Mouse (Mus musculus) limb, embryonic 15.5 days (tissue): ENCODE measurements around the gene Rflnb. TPM values are rescaled to one million over a fixed set of nuclear protein-coding genes. Genes with fewer than 3 reads are reported as not detected.

Experiments
- ATAC-seq: fragments of 200-750 bp; cut with Nextera tagmentation; 2 replicates; pipeline ENCODE4 v1.8.0; 2017; ENCODE audit warnings: low read depth, moderate TSS enrichment; ENCODE audit not compliant: insufficient number of reproducible peaks, low FRiP score, low TSS enrichment
- H3K27ac ChIP-seq: fragments of 300-500 bp; sonication (generic); 2 replicates; pipeline ENCODE4 v1.5.1; 2015; ENCODE audit warnings: moderate library complexity, mild to moderate bottlenecking, inconsistent platforms
- H3K27me3 ChIP-seq: fragments of 300-500 bp; sonication (generic); 2 replicates; pipeline ENCODE4 v1.6.1; 2015; ENCODE audit warnings: inconsistent platforms
- H3K36me3 ChIP-seq: fragments of 300-500 bp; sonication (generic); 2 replicates; pipeline ENCODE4 v1.6.1; 2015; ENCODE audit warnings: inconsistent platforms
- H3K4me1 ChIP-seq: fragments of 300-500 bp; sonication (generic); 2 replicates; pipeline ENCODE4 v1.6.1; 2015; ENCODE audit warnings: inconsistent platforms
- H3K4me2 ChIP-seq: fragments of 300-500 bp; sonication (generic); 2 replicates; pipeline ENCODE4 v1.6.1; 2015; ENCODE audit warnings: mild to moderate bottlenecking, inconsistent platforms
- H3K4me3 ChIP-seq: fragments of 300-500 bp; sonication (generic); 2 replicates; pipeline ENCODE4 v1.5.1; 2015; ENCODE audit warnings: mild to moderate bottlenecking, inconsistent platforms
- H3K9ac ChIP-seq: fragments of 300-500 bp; sonication (generic); 2 replicates; pipeline ENCODE4 v1.6.1; 2015; ENCODE audit warnings: inconsistent platforms
- H3K9me3 ChIP-seq: fragments of 300-500 bp; sonication (generic); 2 replicates; pipeline ENCODE4 v1.6.1; 2016; ENCODE audit warnings: inconsistent platforms
- WGBS: fragments of 180-500 bp; shearing (Covaris S2); methylation state at CpG from one replicate; pipeline ENCODE4 v1.1.7; 2015; 5-methylcytosine and 5-hydroxymethylcytosine counted together
- polyA plus RNA-seq: library from polyadenylated mRNA; unstranded; fragments of >200 nt; fragmentation: Nextera tagmentation; extraction: Ambion mirVana; gene quantifications from 2 replicates; pipeline ENCODE4 v1.2.1, GENCODE M21; 2015

Gene Rflnb
- polyA plus RNA-seq, 1 experiment from 2014 or later = 59.4 TPM

DNA sequence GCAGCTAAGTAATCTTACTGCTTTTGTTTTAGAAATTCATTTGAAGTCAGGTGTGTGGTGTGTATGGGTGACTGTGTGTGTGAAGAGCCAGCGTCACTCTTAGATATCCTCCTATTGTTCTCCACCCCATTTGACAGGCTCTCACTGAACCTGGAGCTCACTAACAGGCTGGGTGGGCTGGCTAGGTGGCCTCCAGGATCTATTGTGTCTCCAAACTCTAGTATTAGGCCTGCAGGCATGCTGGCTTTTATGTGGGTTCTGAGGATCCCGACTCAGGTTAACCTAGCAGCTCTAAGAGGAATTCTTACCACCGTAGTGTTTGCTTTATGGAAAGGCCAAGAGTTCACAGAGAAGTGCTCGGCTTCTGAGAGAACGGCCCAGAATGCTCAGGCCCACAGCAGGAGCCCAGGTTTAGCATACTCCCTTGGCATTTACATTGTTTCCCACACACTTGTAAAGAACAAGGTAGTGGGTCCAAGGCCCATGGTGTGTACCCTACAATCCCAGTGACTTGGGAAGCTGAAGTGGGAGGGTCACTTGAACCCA is 23.5 kb upstream of the Rflnb start:
- Histone ChIP-seq H3K4me3 (no peak overlapping the region), H3K4me2 (no peak overlapping the region), H3K9me3 (no peaks in the 10 kb centered on the region), H3K27me3 (no peaks in the 10 kb centered on the region), H3K9ac (no peak overlapping the region), H3K27ac (no peak overlapping the region), H3K36me3 (peaks cover 10% of the 10 kb centered on the region; the same call in 1 of the 2 replicates), H3K4me1 (0 out of 2 replicates have a peak, but pooled peaks cover 4% of the 10 kb centered on the region)
- ATAC-seq = no peak
- WGBS = 49% methylated on average over 5 of the region's 5 CpGs

DNA sequence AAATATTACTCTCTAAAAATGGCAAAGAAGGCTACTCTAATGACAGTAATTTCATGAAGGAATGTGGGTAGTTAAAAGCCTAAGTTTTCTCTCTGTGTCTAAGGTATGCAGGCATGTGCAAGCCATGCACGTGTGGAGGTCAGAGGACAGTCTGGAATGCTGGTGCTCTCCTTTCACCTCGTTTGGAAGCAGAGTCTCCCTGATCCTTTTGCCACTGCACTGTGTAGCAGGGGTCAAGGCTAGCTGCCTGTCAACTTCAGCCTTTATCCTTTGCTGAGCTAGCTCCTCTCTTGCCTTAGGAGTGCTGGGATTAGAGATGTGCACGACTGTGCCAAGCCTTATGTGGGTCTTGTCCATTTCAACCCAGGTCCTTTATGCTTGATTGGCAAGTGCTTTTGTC is 22.9 kb upstream of the Rflnb start:
- no peak overlapping the region for H3K27ac ChIP-seq
- no peak overlapping the region for H3K9ac ChIP-seq
- no peaks in the 10 kb centered on the region for H3K9me3 ChIP-seq
- 46% methylated on average over 3 of the region's 3 CpGs for WGBS
- peaks cover 15% of the 10 kb centered on the region for H3K36me3 ChIP-seq
- ATAC-seq = no peak
- no peaks in the 10 kb centered on the region for H3K27me3 ChIP-seq
- no peak overlapping the region for H3K4me3 ChIP-seq
- H3K4me1 ChIP-seq = 0 out of 2 replicates have a peak, but pooled peaks cover 4% of the 10 kb centered on the region
- no peak overlapping the region for H3K4me2 ChIP-seq

DNA sequence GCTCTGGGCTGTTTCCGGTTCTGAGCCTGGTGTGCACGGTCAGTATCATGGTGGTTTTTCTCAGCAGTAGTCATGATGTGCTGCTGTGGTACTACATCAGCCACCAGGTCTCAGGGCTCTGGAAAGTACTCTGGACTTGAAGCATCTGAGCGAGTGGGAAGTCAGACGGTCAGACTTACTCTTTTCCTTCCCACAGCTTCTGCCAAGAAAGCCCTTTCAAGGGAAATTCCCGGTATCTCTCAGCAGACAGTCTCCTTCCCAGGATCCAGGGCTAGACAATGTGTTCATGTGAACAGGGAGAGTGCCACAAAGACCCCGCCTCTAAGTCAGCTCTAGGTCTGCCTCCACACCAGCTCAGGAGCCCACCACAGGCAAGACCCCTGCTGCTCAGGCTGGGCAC is 17.8 kb upstream of the Rflnb start:
- no peaks in the 10 kb centered on the region for H3K9me3 ChIP-seq
- H3K4me3 ChIP-seq = no peak overlapping the region
- H3K27me3 ChIP-seq = no peaks in the 10 kb centered on the region
- 0 out of 2 replicates have a peak overlapping the region, but pooled peaks have one; percentile 22 for H3K27ac ChIP-seq
- WGBS = 83% methylated on average over 6 of the region's 6 CpGs
- H3K9ac ChIP-seq = no peak overlapping the region
- peaks cover 26% of the 10 kb centered on the region for H3K36me3 ChIP-seq
- no peak overlapping the region for H3K4me2 ChIP-seq
- ATAC-seq = no peak
- peaks cover 19% of the 10 kb centered on the region for H3K4me1 ChIP-seq

DNA sequence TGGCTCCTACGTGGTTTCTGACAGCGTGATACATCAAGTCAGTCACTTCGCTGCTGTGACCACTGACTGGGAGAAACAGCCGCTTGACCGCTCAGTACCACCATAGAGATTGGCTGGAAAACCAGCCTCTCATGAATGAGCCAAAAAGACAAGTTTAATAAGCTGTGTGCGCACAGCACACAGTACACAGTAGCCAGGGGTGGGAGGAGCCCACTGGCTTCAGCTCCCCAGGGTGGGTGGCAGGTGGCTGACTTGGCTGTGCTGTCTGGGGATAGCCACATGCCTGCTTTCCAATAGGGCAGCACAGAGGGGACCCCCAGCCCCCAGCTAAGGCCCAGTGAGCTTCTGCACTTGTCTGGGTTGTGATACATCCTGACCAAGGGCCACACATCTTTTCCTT is 16.9 kb upstream of the Rflnb start:
- H3K27ac ChIP-seq = no peak overlapping the region
- WGBS = 74% methylated on average over 6 of the region's 6 CpGs
- no peaks in the 10 kb centered on the region for H3K9me3 ChIP-seq
- H3K4me2 ChIP-seq = no peak overlapping the region
- peaks cover 19% of the 10 kb centered on the region for H3K4me1 ChIP-seq
- ATAC-seq = no peak
- no peak overlapping the region for H3K9ac ChIP-seq
- H3K36me3 ChIP-seq = peaks cover 26% of the 10 kb centered on the region
- no peaks in the 10 kb centered on the region for H3K27me3 ChIP-seq
- H3K4me3 ChIP-seq = no peak overlapping the region

DNA sequence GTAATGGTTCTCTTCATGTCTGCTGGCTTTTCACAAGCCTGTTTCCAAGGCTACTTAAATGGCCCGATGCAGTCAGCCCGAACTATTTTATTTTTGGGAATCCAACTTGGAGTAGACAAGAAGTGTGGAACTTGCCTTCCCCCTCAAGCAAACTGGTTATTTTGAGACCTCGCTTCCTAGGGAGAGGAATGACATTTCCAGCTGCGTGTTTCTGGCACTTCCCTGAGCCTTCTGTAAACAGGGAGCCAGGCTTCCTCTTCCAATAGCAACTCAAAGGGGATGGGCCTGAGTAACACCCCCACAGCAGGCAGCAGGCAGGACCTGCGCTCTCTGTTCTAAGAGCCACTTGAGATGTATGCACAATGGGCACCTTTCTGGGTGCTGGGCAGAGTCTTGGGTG is 15.3 kb upstream of the Rflnb start:
- H3K9ac ChIP-seq = no peak overlapping the region
- WGBS = 27% methylated on average over 5 of the region's 5 CpGs

DNA sequence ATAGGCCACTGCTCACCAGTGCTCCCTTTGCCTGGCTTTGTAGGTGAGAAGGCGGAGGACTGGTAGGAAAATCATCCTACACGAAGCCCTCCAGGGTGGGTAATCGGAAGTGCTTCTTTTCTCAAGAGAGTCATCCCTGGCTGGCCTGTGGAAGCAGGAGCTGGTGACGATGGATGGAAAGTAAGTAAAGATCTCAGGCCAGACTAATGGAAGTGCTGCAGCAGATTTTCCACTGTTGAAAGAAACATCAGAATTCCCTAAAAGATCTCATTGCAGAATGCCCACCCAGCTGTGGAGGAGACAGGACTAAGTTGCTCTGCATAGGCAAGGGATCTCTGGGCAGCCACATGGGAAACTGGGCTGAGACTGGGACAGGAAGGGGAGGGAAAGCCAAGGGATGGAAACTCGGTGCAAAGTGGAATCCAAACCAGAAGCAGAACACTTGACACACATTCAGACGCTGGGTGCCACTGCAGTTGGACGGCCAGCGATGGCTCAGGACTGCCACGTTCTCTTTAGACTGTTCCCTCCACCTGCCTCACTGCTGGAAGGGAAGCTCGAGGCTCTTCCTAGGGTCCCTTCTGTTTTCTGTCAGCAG is 14.6 kb upstream of the Rflnb start:
- Histone ChIP-seq H3K4me3 (no peak overlapping the region), H3K9me3 (no peaks in the 10 kb centered on the region), H3K4me1 (peaks cover 19% of the 10 kb centered on the region), H3K27me3 (no peaks in the 10 kb centered on the region), H3K4me2 (no peak overlapping the region), H3K9ac (no peak overlapping the region), H3K36me3 (peaks cover 23% of the 10 kb centered on the region), H3K27ac (peak overlapping the region; percentile 72)
- 53% methylated on average over 10 of the region's 10 CpGs for WGBS
- peak; percentile 25; the same call in 1 of the 2 replicates for ATAC-seq

More for the DNA sequence above, 15.3 kb upstream of the Rflnb start:
- no peak for ATAC-seq
- Histone ChIP-seq H3K4me3 (no peak overlapping the region), H3K36me3 (peaks cover 23% of the 10 kb centered on the region), H3K27ac (peak overlapping the region; percentile 72), H3K4me2 (no peak overlapping the region), H3K27me3 (no peaks in the 10 kb centered on the region), H3K9me3 (no peaks in the 10 kb centered on the region), H3K4me1 (peaks cover 19% of the 10 kb centered on the region)

DNA sequence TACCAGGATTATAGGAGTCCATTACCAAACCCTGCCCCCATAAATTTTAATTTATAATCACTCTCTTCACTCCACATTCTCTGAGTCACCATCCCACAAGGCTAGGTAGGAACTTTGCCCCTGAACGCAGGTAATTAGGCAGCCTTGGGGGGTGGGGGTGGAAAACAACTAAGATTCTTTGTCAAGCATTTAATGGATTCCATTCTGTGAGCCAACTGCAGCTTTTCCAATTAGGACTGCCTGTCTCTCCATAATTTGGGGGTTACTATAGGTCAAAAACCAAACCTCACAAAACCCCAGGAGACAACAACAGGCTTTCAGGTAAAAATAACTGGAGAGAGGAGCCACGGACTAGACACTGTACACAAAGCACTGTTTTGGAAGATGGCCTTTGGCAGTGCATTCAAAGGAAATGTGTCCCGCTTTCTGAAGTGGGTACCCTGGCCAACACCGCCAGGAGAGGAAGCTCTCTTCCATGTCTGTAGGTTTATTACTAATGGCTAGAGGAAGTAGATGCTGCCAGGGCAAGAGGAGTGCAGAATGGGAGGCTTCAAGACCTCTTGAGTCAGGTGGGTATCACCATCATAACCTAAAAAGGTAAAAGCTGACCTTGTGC is 13.3 kb upstream of the Rflnb start:
- no peak for ATAC-seq
- H3K27ac ChIP-seq = 0 out of 2 replicates have a peak overlapping the region, but pooled peaks have one; percentile 72
- no peaks in the 10 kb centered on the region for H3K27me3 ChIP-seq
- peaks cover 14% of the 10 kb centered on the region for H3K36me3 ChIP-seq
- peaks cover 19% of the 10 kb centered on the region for H3K4me1 ChIP-seq
- H3K4me2 ChIP-seq = no peak overlapping the region
- 63% methylated on average over 4 of the region's 4 CpGs for WGBS
- no peak overlapping the region for H3K9ac ChIP-seq
- no peak overlapping the region for H3K4me3 ChIP-seq
- no peaks in the 10 kb centered on the region for H3K9me3 ChIP-seq

DNA sequence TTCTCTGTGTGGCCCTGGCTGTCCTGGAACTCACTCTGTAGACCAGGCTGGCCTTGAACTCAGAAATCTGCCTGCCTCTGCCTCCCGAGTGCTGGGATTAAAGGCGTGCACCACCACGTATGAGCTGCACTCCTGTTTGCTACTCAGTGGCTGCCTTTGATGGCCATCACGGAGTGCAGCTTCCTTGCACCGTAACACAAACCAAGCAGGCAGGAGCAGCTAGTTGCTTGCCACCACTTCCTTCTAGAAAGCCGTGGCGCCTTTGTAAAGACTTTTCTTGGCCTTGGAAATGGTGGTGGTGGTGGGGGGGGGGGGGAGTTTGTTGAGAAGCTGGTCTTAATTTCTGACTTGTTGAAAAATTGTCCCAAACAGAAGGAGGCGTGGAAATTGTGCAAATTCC is 12.5 kb upstream of the Rflnb start:
- H3K36me3 ChIP-seq = peaks cover 6% of the 10 kb centered on the region
- WGBS = 83% methylated on average over 8 of the region's 8 CpGs
- no peaks in the 10 kb centered on the region for H3K27me3 ChIP-seq
- no peak overlapping the region for H3K4me3 ChIP-seq
- H3K9me3 ChIP-seq = no peaks in the 10 kb centered on the region
- no peak overlapping the region for H3K27ac ChIP-seq
- ATAC-seq = no peak
- peaks cover 19% of the 10 kb centered on the region for H3K4me1 ChIP-seq
- no peak overlapping the region for H3K9ac ChIP-seq
- no peak overlapping the region for H3K4me2 ChIP-seq

DNA sequence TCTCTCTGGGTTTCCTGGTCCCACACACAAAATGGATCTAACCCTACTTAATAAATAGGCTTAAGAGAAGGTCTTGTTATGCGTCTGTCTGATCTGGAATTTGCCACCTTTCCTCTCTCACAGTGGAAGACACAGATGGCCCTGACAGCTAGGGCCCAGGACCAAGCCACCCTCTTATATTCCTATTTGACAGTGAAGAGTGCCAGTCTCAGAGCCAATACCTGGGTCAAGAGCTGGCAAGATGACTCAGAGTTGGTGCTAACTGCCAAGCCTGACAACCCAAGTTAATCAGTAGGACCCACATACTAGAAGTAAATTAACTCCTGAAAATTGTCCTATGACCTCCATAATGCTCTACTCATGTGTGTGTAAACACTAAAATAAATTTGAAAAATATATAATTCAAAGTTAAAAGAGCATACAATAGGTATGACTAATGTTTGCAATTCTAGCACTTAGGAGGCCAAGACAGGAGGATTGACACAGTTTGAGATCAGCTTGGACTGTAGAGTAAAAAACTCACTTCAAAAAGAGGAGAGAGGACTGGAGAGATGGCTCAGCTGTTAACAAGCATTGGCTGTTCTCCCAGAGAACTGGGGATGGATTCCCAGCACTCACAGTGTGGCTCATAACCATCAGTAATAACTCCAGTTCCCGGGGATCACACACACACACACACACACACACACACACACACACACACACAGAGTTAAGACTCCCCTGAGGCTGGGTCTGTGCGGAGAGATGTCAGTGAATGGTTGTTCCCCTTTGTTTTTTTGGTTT is 11.9 kb upstream of the Rflnb start:
- H3K9ac ChIP-seq = no peak overlapping the region
- H3K27ac ChIP-seq = no peak overlapping the region
- peaks cover 17% of the 10 kb centered on the region for H3K4me1 ChIP-seq
- ATAC-seq = no peak
- 73% methylated on average over 3 of the region's 3 CpGs for WGBS
- no peaks in the 10 kb centered on the region for H3K27me3 ChIP-seq
- H3K4me3 ChIP-seq = no peak overlapping the region
- H3K36me3 ChIP-seq = 0 out of 2 replicates have a peak, but pooled peaks cover under 1% of the 10 kb centered on the region
- H3K4me2 ChIP-seq = no peak overlapping the region
- no peaks in the 10 kb centered on the region for H3K9me3 ChIP-seq

DNA sequence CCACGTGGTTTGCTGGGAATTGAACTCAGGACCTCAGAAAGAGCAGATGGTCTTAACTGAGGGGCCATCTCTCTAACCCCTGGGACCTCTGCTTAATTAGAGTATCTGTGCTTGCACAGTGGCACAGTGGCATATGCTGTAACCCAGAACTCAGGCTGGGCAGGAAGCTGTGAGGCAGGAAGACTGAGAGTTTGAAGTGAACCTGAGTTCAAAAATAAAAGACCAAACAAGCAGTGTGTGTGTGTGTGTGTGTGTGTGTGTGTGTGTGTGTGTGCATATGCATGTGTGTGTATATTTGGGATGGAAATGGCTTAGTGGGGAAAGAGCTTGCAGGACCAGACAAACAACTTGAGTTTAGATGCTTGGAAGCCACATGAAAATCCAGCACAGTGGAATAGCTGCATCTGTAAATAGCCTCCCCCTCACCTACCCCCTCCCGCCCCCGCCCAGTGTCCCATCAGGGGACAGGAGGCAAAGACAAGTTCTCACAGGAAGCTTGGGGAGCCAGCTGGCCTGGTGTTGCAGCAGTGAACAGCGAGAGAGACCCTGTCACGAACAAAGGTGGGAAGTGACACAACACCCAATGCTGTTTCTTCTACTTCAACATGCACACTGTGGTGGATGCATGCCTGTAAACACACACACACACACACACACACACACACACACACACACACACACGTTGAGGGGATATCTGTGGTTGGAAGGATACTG is 10.2 kb upstream of the Rflnb start:
- WGBS = 35% methylated on average over 6 of the region's 6 CpGs

DNA sequence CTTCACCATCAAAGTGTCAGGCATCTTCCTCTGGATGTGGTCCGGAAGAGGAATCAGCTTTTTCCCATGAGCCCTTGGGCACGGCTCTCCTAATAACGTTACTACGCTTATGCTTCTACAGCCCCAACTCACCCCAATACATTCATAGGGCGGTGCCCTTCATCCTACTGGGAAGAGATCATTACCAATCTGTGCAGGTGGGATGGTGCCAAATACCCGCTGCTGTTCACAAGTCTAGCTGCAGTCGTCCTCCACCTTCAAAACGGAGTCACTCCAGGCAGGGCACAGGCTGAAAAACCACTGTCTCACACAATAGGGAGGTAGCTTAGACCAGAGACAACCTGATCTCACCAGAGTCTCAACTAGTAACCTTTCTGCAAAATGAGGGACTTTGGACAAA is 7.6 kb upstream of the Rflnb start:
- no peaks in the 10 kb centered on the region for H3K36me3 ChIP-seq
- no peaks in the 10 kb centered on the region for H3K9me3 ChIP-seq
- no peak overlapping the region for H3K27ac ChIP-seq
- H3K4me2 ChIP-seq = no peak overlapping the region
- no peak for ATAC-seq
- no peak overlapping the region for H3K4me3 ChIP-seq
- H3K27me3 ChIP-seq = no peaks in the 10 kb centered on the region
- no peaks in the 10 kb centered on the region for H3K4me1 ChIP-seq
- 79% methylated on average over 8 of the region's 8 CpGs for WGBS
- no peak overlapping the region for H3K9ac ChIP-seq

More for the DNA sequence above, 10.2 kb upstream of the Rflnb start:
- Histone ChIP-seq H3K27ac (no peak overlapping the region), H3K4me1 (peaks cover 11% of the 10 kb centered on the region), H3K36me3 (no peaks in the 10 kb centered on the region), H3K9ac (no peak overlapping the region), H3K4me2 (no peak overlapping the region), H3K9me3 (no peaks in the 10 kb centered on the region), H3K27me3 (no peaks in the 10 kb centered on the region), H3K4me3 (no peak overlapping the region)
- no peak for ATAC-seq
